In genomic region chr4:154232295-154232694, GRCm38 (mm10) we compare ENCODE assay signal across 16 mouse cellular contexts.
DNase-seq lines count a peak whose midpoint lies in the region; ATAC-seq lines count a peak whose summit lies in the region.
"Had no signal": no experiment of that assay in that cellular context is flagged by ENCODE, and none has a peak within 500 bp of the region (broad histone marks: within the 10 kb centered on the region; RNA-seq: fewer than 3 reads in every experiment).

No protein-coding gene starts in this region.

- no peaks in the 10 kb centered on the region for H3K27me3 ChIP-seq in limb, embryonic 11.5 days (ENCODE audit: control insufficient read depth, insufficient read depth, low read length)
- 0 out of 2 replicates have a peak, but pooled peaks cover 6% of the 10 kb centered on the region for H3K27me3 ChIP-seq in limb, embryonic 10.5 days (ENCODE audit: low read depth, poor library complexity, severe bottlenecking)
- no peaks in the 10 kb centered on the region for H3K27me3 ChIP-seq in kidney, embryonic 15.5 days
- H3K27me3 ChIP-seq: hindbrain, embryonic 13.5 days; midbrain, embryonic 15.5 days had no signal

- no peaks in the 10 kb centered on the region for H3K9me3 ChIP-seq in limb, embryonic 11.5 days (ENCODE audit: control insufficient read depth, low read length)
- no peaks in the 10 kb centered on the region for H3K9me3 ChIP-seq in limb, embryonic 10.5 days (replicated peaks)
- no peaks in the 10 kb centered on the region for H3K9me3 ChIP-seq in kidney, embryonic 15.5 days (replicated peaks)
- H3K9me3 ChIP-seq: hindbrain, embryonic 13.5 days; midbrain, embryonic 15.5 days had no signal

- no peak overlapping the region for H3K9ac ChIP-seq in limb, embryonic 11.5 days (ENCODE audit: low read length)
- H3K9ac ChIP-seq in kidney, embryonic 15.5 days = no peak overlapping the region
- H3K9ac ChIP-seq: hindbrain, embryonic 13.5 days; midbrain, embryonic 15.5 days had no signal

- intact Hi-C loops in heart, postnatal 10 days (cut with DNase I) = no loop called here

- no peaks in the 10 kb centered on the region for H3K36me3 ChIP-seq in limb, embryonic 11.5 days (ENCODE audit: control insufficient read depth, insufficient read depth, low read length)
- H3K36me3 ChIP-seq in limb, embryonic 10.5 days = no peaks in the 10 kb centered on the region
- H3K36me3 ChIP-seq in kidney, embryonic 15.5 days = no peaks in the 10 kb centered on the region
- H3K36me3 ChIP-seq: hindbrain, embryonic 13.5 days; midbrain, embryonic 15.5 days had no signal

- H3K4me3 ChIP-seq in limb, embryonic 11.5 days (ENCODE audit: low read depth, low read length) = no peak overlapping the region
- H3K4me3 ChIP-seq in limb, embryonic 10.5 days = no peak overlapping the region
- no peak overlapping the region for H3K4me3 ChIP-seq in kidney, embryonic 15.5 days (replicated peaks)
- H3K4me3 ChIP-seq: hindbrain, embryonic 13.5 days; midbrain, embryonic 15.5 days had no signal

- no peak overlapping the region; the same call in 1 of the 2 replicates for H3K27ac ChIP-seq in limb, embryonic 11.5 days (replicated peaks; ENCODE audit: low read depth, low read length)
- H3K27ac ChIP-seq in limb, embryonic 10.5 days = no peak overlapping the region
- no peak overlapping the region for H3K27ac ChIP-seq in kidney, embryonic 15.5 days
- H3K27ac ChIP-seq: hindbrain, embryonic 13.5 days; midbrain, embryonic 15.5 days had no signal

- H3K4me2 ChIP-seq in limb, embryonic 11.5 days (ENCODE audit: low read depth, severe bottlenecking) = no peak overlapping the region
- H3K4me2 ChIP-seq in kidney, embryonic 15.5 days = no peak overlapping the region
- H3K4me2 ChIP-seq: hindbrain, embryonic 13.5 days; midbrain, embryonic 15.5 days had no signal

- WGBS in limb, embryonic 11.5 days = 59% methylated on average over 4 of the region's 4 CpGs
- 64% methylated on average over 4 of the region's 4 CpGs for whole genome bisulfite sequencing in limb, embryonic 10.5 days
- WGBS in kidney, embryonic 15.5 days = 66% methylated on average over 4 of the region's 4 CpGs

- DNase-seq in limb, embryonic 11.5 days (ENCODE audit: low spot score) = peak; percentile 33
- DNase-seq in limb, embryonic 10.5 days (ENCODE audit: low spot score) = no peak
- DNase-seq in heart, adult 8-10 months (ENCODE audit: low spot score) = peak; percentile 76
- DNase-seq in heart, postnatal 10 days = peak; percentile 60 to 71
- peak; percentile 14 for DNase-seq in yolk sac, embryonic 10.5 days (ENCODE audit: low spot score)
- no peak for DNase-seq in ovary, postnatal 36 days (ENCODE audit: low spot score)
- no peak for DNase-seq in kidney, postnatal 4 days
- DNase-seq: cerebellum, adult 11 months; kidney, adult 2 months; liver; lung, adult 18-20 months; thymus, adult 18-20 months had no signal

- H3K4me1 ChIP-seq in limb, embryonic 11.5 days (ENCODE audit: control insufficient read depth, insufficient read depth, low read length) = peaks cover 20% of the 10 kb centered on the region
- H3K4me1 ChIP-seq in limb, embryonic 10.5 days = peaks cover 45% of the 10 kb centered on the region
- H3K4me1 ChIP-seq in kidney, embryonic 15.5 days = peaks cover 55% of the 10 kb centered on the region

- ATAC-seq in limb, embryonic 11.5 days (ENCODE audit: insufficient number of reproducible peaks, low FRiP score, low TSS enrichment, low read depth) = peak; percentile 49; the same call in 1 of the 2 replicates
- no peak for ATAC-seq in kidney, embryonic 15.5 days (replicated peaks; ENCODE audit: low FRiP score)
- ATAC-seq: forebrain, embryonic 14.5 days; midbrain, embryonic 15.5 days had no signal

Comparison
In these comparisons a context has a peak if more than half of its experiments do, and no peak if none do; other contexts are left out.
1. DNase-seq: peak in limb, embryonic 11.5 days (single experiment), heart, adult 8-10 months (single experiment), heart, postnatal 10 days (2 of 2) and yolk sac, embryonic 10.5 days (single experiment); none in limb, embryonic 10.5 days (single experiment), ovary, postnatal 36 days (single experiment) and kidney, postnatal 4 days (0 of 2).